Comparison of ENCODE assay signal across 7 mouse cellular contexts in genomic region chr2:145382908-145383770, GRCm38 (mm10).
DNase-seq lines count a peak whose midpoint lies in the region; ATAC-seq lines count a peak whose summit lies in the region.

No protein-coding gene starts in this region.

- WGBS in neural tube, embryonic 13.5 days: 71% methylated on average over 13 of the region's 13 CpGs
- 74% methylated on average over 13 of the region's 13 CpGs for WGBS in intestine, embryonic 15.5 days

- ATAC-seq in neural tube, embryonic 13.5 days (ENCODE audit: low read depth): peak; percentile 71
- no peak for ATAC-seq in intestine, embryonic 15.5 days

- H3K27ac ChIP-seq in neural tube, embryonic 13.5 days (replicated peaks): peak overlapping the region; percentile 2; the same call in 1 of the 2 replicates
- no peak overlapping the region for H3K27ac ChIP-seq in intestine, embryonic 15.5 days

- H3K4me3 ChIP-seq in neural tube, embryonic 13.5 days: no peak overlapping the region
- no peak overlapping the region for H3K4me3 ChIP-seq in intestine, embryonic 15.5 days (replicated peaks)

- DNase-seq in neural tube, embryonic 10.5 days (ENCODE audit: extremely low spot score, low spot score): no peak
- peak; percentile 30 to 87 for DNase-seq in cerebellum, postnatal 4 days (ENCODE audit: low spot score in 2 of 2)
- DNase-seq in left cerebral cortex, adult 18-20 months (ENCODE audit: low spot score in 2 of 2): peak; percentile 69 to 75
- DNase-seq in right cerebral cortex, postnatal 4 days: peak; percentile 66
- DNase-seq in T-cell, adult 2 months (ENCODE audit: low spot score): no peak

- H3K36me3 ChIP-seq in neural tube, embryonic 13.5 days: no peaks in the 10 kb centered on the region
- no peaks in the 10 kb centered on the region for H3K36me3 ChIP-seq in intestine, embryonic 15.5 days

- H3K9me3 ChIP-seq in neural tube, embryonic 13.5 days: no peaks in the 10 kb centered on the region
- H3K9me3 ChIP-seq in intestine, embryonic 15.5 days: no peaks in the 10 kb centered on the region

- no peaks in the 10 kb centered on the region for H3K27me3 ChIP-seq in neural tube, embryonic 13.5 days
- H3K27me3 ChIP-seq in intestine, embryonic 15.5 days (replicated peaks): no peaks in the 10 kb centered on the region

- H3K9ac ChIP-seq in neural tube, embryonic 13.5 days: no peak overlapping the region
- H3K9ac ChIP-seq in intestine, embryonic 15.5 days: no peak overlapping the region

- no peak overlapping the region for H3K4me2 ChIP-seq in neural tube, embryonic 13.5 days
- no peak overlapping the region for H3K4me2 ChIP-seq in intestine, embryonic 15.5 days (replicated peaks)

- no peaks in the 10 kb centered on the region; the same call in 1 of the 2 replicates for H3K4me1 ChIP-seq in neural tube, embryonic 13.5 days (replicated peaks)
- H3K4me1 ChIP-seq in intestine, embryonic 15.5 days (replicated peaks): no peaks in the 10 kb centered on the region

Comparison
In these comparisons a context has a peak if more than half of its experiments do, and no peak if none do; other contexts are left out.
1. DNase-seq: peak in cerebellum, postnatal 4 days (2 of 2), left cerebral cortex, adult 18-20 months (2 of 2) and right cerebral cortex, postnatal 4 days (single experiment); none in neural tube, embryonic 10.5 days (single experiment) and T-cell, adult 2 months (single experiment).